Mouse (Mus musculus) frontal cortex, postnatal 36 days (tissue): ENCODE measurements around the gene Gfi1.

ENCODE experiments used
- DNase-seq, 2 experiments: peaks; one replicate each; pipeline ENCODE4 v3.0.0; 2022; ENCODE audit warnings: low spot score in 2 of 2

Gfi1 gene

GRCm38 (mm10) chr5:107722661-107723532 lies 2.9 kb downstream of the Gfi1 start:
- no peak for DNase-seq

GRCm38 (mm10) chr5:107721638-107722011 lies 4.2 kb downstream of the Gfi1 start:
- DNase-seq: no peak

GRCm38 (mm10) chr5:107720991-107721637 lies 4.7 kb downstream of the Gfi1 start:
- no peak for DNase-seq

GRCm38 (mm10) chr5:107720511-107720910 lies 5.3 kb downstream of the Gfi1 start:
- no peak for DNase-seq

GRCm38 (mm10) chr5:107719786-107720185 lies 6.0 kb downstream of the Gfi1 start:
- DNase-seq: no peak

GRCm38 (mm10) chr5:107719209-107719608 lies 6.6 kb downstream of the Gfi1 start:
- DNase-seq: no peak

DNA sequence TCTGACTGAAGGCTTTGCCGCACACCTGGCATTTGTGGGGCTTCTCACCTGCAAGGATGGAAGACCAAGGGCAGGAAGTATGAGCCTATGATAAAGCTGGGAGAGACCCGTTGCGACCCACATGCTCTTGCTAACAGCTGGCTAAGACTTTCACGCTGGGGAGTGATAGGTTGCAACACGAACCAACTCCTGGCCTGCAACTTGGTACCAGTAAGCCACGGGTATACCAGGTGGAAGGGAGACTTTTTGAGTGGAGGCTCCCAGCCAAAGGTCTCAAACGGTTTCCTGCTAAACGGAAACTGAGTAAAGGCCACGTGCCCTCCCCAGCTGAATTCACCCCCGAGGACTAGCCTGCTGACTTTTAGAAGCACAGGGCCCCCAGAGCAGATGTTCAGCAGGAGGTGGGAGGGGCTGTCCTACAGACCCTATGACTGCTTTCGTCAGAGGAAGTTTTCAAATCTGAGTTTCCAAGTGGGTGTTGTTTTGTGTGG lies 7.9 kb downstream of the Gfi1 start:
- no peak for DNase-seq

- DNase-seq: no peak
These were observed 14.1 kb downstream of the Gfi1 start for GRCm38 (mm10) chr5:107711689-107712088.

GRCm38 (mm10) chr5:107708124-107708797 lies 17.6 kb downstream of the Gfi1 start:
- DNase-seq: no peak

DNA sequence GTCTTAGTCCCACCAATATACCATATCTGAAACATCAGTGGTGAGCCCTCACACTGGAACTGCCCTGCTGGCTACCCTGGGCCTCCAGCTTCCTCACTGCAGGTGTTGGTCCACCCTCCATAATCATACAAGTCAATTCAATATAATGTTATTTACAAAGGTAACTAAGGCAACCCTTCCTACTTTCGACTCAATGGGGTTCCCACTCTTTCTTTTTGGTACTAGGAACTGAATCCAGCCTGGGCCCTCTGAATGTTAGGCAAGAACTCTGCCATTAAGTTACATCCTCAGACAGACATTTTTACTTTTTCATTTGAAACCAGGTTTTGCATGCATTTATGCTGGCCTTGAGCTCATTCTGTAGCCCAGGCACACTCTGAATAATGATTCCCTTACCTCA lies 19.6 kb downstream of the Gfi1 start:
- no peak for DNase-seq

DNA sequence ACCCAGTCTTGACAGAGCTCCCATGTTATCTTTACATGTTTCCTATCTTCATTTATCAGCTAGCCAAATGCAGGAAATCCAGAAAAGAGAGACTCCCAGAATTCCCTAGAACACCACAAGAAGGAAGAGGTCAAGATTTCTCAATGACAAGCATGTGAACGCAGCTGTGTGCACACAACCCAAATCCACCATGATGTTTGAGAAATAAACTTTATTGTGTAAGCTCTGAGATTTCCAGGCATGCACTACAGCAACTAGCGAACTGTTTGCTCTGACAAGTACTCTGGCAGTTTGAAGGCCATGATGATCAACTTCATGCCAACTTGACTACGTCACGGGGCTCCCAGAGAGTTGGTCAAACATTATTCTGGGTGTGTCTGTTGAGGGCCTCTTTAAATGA lies 20.1 kb downstream of the Gfi1 start:
- DNase-seq: no peak

DNA sequence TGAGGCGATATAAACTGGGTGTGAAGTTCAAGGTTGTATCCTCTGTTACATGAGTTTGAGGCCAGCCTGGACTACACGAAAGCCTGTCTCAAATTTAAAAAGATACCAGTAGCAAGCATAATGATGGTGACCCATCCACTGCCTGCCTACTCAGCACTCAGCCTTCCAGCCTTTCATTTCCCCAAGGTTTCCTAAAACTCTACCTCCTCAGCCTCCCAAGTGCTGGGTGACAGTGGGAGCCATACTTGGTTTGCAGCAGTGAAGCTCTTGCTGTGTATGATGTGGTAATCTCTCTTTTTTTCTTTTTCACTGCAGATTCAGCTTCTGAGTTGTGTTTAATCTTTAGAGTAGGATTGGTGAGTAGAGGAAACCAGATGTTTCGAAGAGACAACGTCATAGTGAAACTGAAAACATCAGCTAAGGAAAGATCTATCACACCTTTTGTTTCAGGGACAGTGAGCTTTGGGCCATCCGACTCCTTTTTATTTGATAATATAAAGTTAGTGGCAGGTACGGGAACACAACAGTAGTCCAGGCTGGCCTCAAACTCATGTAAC lies 22.6 kb downstream of the Gfi1 start:
- no peak for DNase-seq

- DNase-seq: no peak
These were observed 24.2 kb downstream of the Gfi1 start for GRCm38 (mm10) chr5:107701658-107702057.

DNA sequence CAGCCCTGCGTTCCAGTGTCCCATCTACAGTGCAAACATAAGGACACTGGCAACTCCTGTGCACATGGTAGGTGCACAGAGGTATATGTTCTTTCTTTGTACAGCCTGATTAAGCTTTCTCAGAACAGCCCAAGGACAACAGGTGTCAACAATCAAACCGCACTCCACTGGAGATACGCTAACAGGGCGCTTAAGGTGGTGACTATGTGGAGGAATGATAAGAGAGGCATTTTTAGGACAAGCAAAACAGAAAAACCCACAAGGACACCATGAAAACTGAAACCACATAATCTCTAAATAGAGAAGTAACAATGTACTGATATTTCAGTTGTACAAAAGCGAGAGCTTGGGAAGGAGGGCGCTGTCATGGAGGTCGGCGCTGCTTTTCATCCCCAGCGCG lies 25.0 kb downstream of the Gfi1 start:
- no peak for DNase-seq

- DNase-seq: no peak
These were observed 26.9 kb downstream of the Gfi1 start for GRCm38 (mm10) chr5:107698888-107699287.

GRCm38 (mm10) chr5:107695019-107695418 lies 30.8 kb downstream of the Gfi1 start:
- no peak for DNase-seq

DNA sequence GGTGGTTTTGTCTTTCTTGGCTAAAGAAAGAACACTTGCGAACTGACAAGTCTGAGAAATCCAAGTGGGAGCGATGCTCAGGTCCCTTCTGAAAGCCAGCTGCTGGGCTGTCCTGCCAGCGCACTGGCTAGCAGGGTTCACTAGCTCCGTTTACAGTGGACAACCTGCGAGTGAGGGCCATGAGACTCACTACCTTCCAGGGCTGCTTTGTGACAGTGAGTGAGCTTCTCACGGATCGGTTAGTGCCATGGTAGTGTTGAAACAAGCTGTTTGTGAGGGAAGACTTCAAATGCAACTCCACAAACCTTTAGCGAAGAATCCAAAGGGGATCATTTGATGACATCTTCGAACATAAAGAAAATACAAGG lies 37.4 kb downstream of the Gfi1 start:
- no peak for DNase-seq

- peak; percentile 51 to 70 for DNase-seq
These were observed 38.0 kb downstream of the Gfi1 start for GRCm38 (mm10) chr5:107687592-107688498.

DNA sequence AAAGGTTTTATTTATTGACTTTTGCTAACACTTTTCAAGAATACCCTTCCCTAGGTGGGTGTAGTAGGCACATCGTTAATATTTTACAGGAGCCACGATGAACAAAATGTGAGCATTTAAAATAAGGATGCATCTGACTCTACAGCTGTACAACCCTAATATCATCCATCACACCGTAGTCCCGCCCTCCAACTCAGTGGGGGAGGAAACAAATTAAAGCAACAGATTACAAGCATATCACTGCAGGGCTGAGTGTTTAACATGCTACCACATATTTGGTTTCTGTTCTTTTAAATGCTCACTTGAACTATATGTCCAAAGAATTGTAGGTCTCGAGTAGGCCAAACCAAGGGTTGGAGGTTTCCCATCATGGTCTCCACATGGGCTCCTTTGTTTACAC lies 38.7 kb downstream of the Gfi1 start:
- DNase-seq: no peak

- DNase-seq: no peak
These were observed 41.5 kb downstream of the Gfi1 start for GRCm38 (mm10) chr5:107684380-107684779.

DNA sequence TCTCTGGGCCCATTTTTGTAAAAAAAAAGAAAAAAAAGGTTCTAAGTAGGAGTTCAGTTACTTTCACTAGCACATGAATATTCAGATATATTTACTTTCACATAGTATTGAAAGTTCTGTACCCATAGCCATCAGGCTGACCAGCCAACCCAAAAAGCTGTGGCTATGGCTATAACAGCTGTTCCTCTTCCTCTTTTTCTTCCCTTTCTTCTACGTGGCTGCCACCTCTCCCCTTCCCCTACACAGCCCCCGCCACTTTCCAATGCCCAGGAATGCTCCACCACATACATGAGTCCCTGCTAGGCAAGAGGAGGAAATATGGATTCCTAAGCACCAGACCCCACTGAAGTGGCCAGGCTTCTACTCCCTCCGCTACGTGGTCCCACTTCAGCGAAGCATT lies 44.5 kb downstream of the Gfi1 start:
- DNase-seq: no peak
